Mouse (Mus musculus): ENCODE measurements around the gene Smyd3. TPM values are rescaled to one million over a fixed set of nuclear protein-coding genes. Genes with fewer than 3 reads are reported as not detected.

The Smyd3 gene
- total RNA-seq, 4 experiments from 2014 or later, result 31.8 to 34.0 (median 33.4) TPM

GRCm38 (mm10) chr1:179073846-179074245, 444.0 kb downstream of the Smyd3 start:
- no peak for DNase-seq (ENCODE audit: low spot score in 2 of 2)

GRCm38 (mm10) chr1:179072935-179073654, 444.7 kb downstream of the Smyd3 start:
- no peak for DNase-seq (ENCODE audit: low spot score in 2 of 2)

- no peak for DNase-seq (ENCODE audit: low spot score in 2 of 2)
These were observed 445.4 kb downstream of the Smyd3 start for GRCm38 (mm10) chr1:179072406-179072805.

GRCm38 (mm10) chr1:179068990-179069389, 448.9 kb downstream of the Smyd3 start:
- no peak for DNase-seq (ENCODE audit: low spot score in 2 of 2)

- no peak for DNase-seq (ENCODE audit: low spot score in 2 of 2)
These were observed 452.6 kb downstream of the Smyd3 start for GRCm38 (mm10) chr1:179065294-179065601.

GRCm38 (mm10) chr1:179064601-179065293, 453.1 kb downstream of the Smyd3 start:
- no peak for DNase-seq (ENCODE audit: low spot score in 2 of 2)

GRCm38 (mm10) chr1:179061759-179062168, 456.1 kb downstream of the Smyd3 start:
- DNase-seq (ENCODE audit: low spot score in 2 of 2), result no peak

GRCm38 (mm10) chr1:179061053-179061452, 456.8 kb downstream of the Smyd3 start:
- DNase-seq (ENCODE audit: low spot score in 2 of 2), result no peak

GRCm38 (mm10) chr1:179060113-179060955, 457.5 kb downstream of the Smyd3 start:
- DNase-seq (ENCODE audit: low spot score in 2 of 2), result no peak

GRCm38 (mm10) chr1:179059286-179060112, 458.3 kb downstream of the Smyd3 start:
- DNase-seq (ENCODE audit: low spot score in 2 of 2), result no peak

GRCm38 (mm10) chr1:179058675-179059074, 459.2 kb downstream of the Smyd3 start:
- DNase-seq (ENCODE audit: low spot score in 2 of 2), result no peak

GRCm38 (mm10) chr1:179055760-179056159, 462.1 kb downstream of the Smyd3 start:
- no peak for DNase-seq (ENCODE audit: low spot score in 2 of 2)

- no peak for DNase-seq (ENCODE audit: low spot score in 2 of 2)
These were observed 463.3 kb downstream of the Smyd3 start for GRCm38 (mm10) chr1:179054385-179055116.

GRCm38 (mm10) chr1:179052545-179053180, 465.2 kb downstream of the Smyd3 start:
- no peak for DNase-seq (ENCODE audit: low spot score in 2 of 2)

GRCm38 (mm10) chr1:179047931-179048596, 469.8 kb downstream of the Smyd3 start:
- no peak for DNase-seq (ENCODE audit: low spot score in 2 of 2)

- DNase-seq (ENCODE audit: low spot score in 2 of 2), result no peak
These were observed 471.8 kb downstream of the Smyd3 start for GRCm38 (mm10) chr1:179045856-179046714.

- DNase-seq (ENCODE audit: low spot score in 2 of 2), result no peak
These were observed 473.7 kb downstream of the Smyd3 start for GRCm38 (mm10) chr1:179044165-179044564.

GRCm38 (mm10) chr1:179043644-179044043, 474.2 kb downstream of the Smyd3 start:
- DNase-seq (ENCODE audit: low spot score in 2 of 2), result no peak

All from left cerebral cortex, adult 8-10 months (tissue).